Mouse (Mus musculus) neutrophil, adult 59 days (primary cell): ENCODE measurements around the gene Mfng. TPM values are rescaled to one million over a fixed set of nuclear protein-coding genes. Genes with fewer than 3 reads are reported as not detected.

Experiments
- total RNA-seq, 2 experiments: library from RNA; stranded (reverse); gene quantifications; 1 replicate in 1 of 2; 2 replicates in 1 of 2; pipeline ENCODE4 v1.2.4; 2023

Gene Mfng
- total RNA-seq, result 10 to 100 TPM; 13.8 to 19.1 TPM

DNA sequence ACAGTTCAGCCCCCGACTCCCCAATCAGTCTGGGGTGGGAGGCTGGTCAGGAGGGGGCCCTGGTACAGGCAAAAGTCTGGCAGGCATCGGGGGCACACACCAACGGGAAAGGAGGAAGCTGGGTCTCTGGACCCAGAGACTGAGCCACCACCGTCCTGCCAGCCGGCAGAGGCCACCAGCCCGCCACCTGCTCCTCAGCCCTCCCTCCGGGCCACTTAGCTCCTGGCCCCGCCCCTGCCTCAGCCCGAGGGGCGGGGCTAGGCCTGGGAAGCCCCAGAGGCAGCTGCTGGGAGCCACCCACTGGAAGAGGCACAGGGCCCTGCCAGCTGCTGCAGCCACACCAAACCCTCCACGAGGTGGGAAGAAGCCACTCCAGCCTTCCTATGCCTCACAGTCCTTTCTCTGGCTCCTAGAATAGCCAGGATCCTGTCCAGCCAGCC lies at the start of gene Mfng:
TSS of gene Mfng (minus strand) at position 186 of the 440 bp plus-strand sequence.

DNA sequence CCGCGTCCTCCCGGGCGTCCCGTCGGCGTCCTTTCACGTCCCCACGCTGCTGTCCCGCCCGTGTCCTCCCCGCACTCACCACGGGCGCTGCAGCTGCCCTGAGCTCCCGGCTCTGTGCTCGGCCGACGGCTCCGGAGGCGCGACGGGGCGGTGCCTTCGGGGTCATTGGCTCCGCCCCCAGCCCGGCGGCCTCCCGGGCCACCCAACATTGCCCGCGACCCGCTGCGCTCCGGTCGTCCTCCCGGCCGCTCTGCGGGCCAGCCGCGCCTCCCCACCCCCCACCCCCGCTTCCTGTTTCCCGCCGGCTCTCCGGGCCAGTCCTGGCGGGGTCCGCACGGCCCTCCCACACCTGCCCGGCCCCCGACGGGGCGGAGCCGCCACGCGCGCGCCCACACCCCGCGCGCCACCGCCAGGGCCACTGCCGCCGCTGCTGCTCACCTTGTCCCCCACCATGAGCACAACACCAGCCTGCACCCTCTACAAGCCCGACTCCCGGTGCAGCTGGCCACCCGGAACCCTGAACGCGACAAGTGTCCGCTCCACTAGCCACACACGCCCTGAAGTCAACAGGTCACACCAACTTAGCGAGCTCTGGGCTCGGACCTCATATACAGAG lies 29.6 kb upstream of the Mfng start, which contains the start of gene Card10:
TSS of gene Card10 (minus strand) at position 267 of the 616 bp plus-strand sequence.

DNA sequence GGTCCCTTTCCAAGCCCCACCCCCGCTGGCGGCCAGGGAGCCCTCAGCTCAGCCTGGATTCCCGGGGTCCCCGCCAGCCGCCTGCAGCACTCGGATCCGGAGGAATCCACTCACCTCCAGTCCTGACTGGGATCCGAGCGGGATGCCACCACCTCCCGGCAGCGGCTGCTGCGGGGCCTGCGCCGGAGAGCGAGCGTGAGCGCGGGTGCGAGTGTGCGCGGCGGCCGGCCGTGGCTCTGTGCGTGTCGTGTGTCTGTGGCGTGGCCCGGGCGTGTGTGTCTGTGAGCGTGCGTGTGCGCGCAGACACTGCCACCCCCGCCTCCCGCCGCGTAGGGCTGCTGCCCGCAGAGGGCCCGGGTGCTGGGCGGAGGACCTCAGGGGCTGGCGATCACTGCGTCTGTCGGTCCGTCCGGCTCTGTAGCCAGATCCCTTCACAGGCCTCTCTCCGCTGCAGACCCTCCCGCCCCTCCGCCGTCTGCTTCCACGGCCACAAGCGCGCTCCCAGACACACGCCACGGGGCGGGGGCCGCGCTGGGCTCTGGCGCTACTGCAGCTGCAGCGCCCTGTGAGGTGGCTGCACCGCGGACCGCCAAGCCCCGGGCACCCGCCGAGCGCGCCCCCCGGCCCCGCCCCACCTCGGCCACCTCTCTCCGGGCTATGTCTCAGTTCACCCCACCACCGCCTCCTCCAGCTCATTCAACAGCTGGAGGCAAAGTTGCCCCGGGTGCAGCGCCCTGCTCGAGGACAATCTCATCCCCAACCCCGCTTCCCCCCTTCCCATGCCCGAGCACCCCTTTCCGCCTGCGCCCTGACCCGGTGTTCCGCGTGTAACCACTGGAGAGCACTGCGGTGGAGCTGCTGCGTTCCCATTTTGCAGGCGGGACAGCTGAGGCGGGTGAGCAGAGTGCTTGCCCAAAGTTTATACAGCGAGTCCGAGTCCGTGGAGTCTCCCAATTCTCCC lies 54.7 kb downstream of the Mfng start, which contains the start of gene Elfn2:
TSS of gene Elfn2 (minus strand) at position 482 of the 961 bp plus-strand sequence.

Other genes with a start within 250 kb of the Mfng start
- under 1 TPM; 0.82 to 0.95 TPM for gene C1qtnf6, start 242.1 kb downstream of the Mfng start, total RNA-seq
- gene Sstr3, start 228.8 kb downstream of the Mfng start, total RNA-seq, result not detected
- gene Rac2, start 200.7 kb downstream of the Mfng start, total RNA-seq, result 1,000 to 10,000 TPM; 1,469 to 1,484 TPM
- gene Cyth4, start 176.4 kb downstream of the Mfng start, total RNA-seq, result 100 to 1,000 TPM; 171 to 199 TPM
- under 1 TPM; 0.09 to 0.40 TPM for gene Elfn2, start 54.7 kb downstream of the Mfng start, total RNA-seq
- gene Card10, start 29.6 kb upstream of the Mfng start, total RNA-seq, result 10 to 100 TPM; 32.0 to 40.8 TPM
- gene Cdc42ep1, start 69.1 kb upstream of the Mfng start, total RNA-seq, result under 1 TPM in 1 of 2 experiments, not detected in 1; 0.20 TPM
- not detected for gene Lgals2, start 82.1 kb upstream of the Mfng start, total RNA-seq
- 10 to 100 TPM; 72.9 to 82.0 TPM for gene Gga1, start 103.7 kb upstream of the Mfng start, total RNA-seq
- not detected for gene Gm49510, start 126.2 kb upstream of the Mfng start, total RNA-seq
- gene Sh3bp1, start 126.3 kb upstream of the Mfng start, total RNA-seq, result 10 to 100 TPM; 78.9 to 85.5 TPM
- 1 to 10 TPM; 1.8 TPM for gene Pdxp, start 140.4 kb upstream of the Mfng start, total RNA-seq
- gene Lgals1, start 153.2 kb upstream of the Mfng start, total RNA-seq, result 100 to 1,000 TPM; 190 to 293 TPM
- 10 to 100 TPM; 16.7 to 22.5 TPM for gene Nol12, start 161.5 kb upstream of the Mfng start, total RNA-seq
- 100 to 1,000 TPM; 163 to 195 TPM for gene Triobp, start 174.2 kb upstream of the Mfng start, total RNA-seq